Mouse (Mus musculus) heart, embryonic 12.5 days (tissue): Measurements from ENCODE around the gene Steap4. TPM values are rescaled to one million over a fixed set of nuclear protein-coding genes. Genes with fewer than 3 reads are reported as not detected.

Experiments used
- ATAC-seq: fragments of 200-750 bp; cut with Nextera tagmentation; 2 replicates; pipeline ENCODE4 v1.8.0; 2017; ENCODE audit warnings: moderate TSS enrichment, moderate library complexity; ENCODE audit not compliant: insufficient number of reproducible peaks, low FRiP score
- H3K27ac ChIP-seq: fragments of 300-500 bp; sonication (generic); 2 replicates; pipeline ENCODE4 v1.5.1; 2016; ENCODE audit warnings: mild to moderate bottlenecking, moderate library complexity; ENCODE audit not compliant: poor library complexity, severe bottlenecking
- H3K27me3 ChIP-seq: fragments of 300-500 bp; sonication (generic); replicated peaks from 2 replicates; pipeline ENCODE4 v1.6.1; 2016; ENCODE audit warnings: mild to moderate bottlenecking, moderate library complexity
- H3K36me3 ChIP-seq: fragments of 300-500 bp; sonication (generic); 2 replicates; pipeline ENCODE4 v1.6.1; 2016; ENCODE audit warnings: mild to moderate bottlenecking, moderate library complexity
- H3K4me1 ChIP-seq: fragments of 300-500 bp; sonication (generic); replicated peaks from 2 replicates; pipeline ENCODE4 v1.6.1; 2016; ENCODE audit warnings: mild to moderate bottlenecking
- H3K4me2 ChIP-seq: fragments of 300-500 bp; sonication (generic); 2 replicates; pipeline ENCODE4 v1.6.1; 2016; ENCODE audit warnings: mild to moderate bottlenecking, moderate library complexity
- H3K4me3 ChIP-seq: fragments of 300-500 bp; sonication (generic); 2 replicates; pipeline ENCODE4 v1.5.1; 2016; ENCODE audit warnings: mild to moderate bottlenecking
- H3K9ac ChIP-seq: fragments of 300-500 bp; sonication (generic); 2 replicates; pipeline ENCODE4 v1.6.1; 2016; ENCODE audit warnings: mild to moderate bottlenecking, moderate library complexity
- H3K9me3 ChIP-seq: fragments of 300-500 bp; sonication (generic); replicated peaks from 2 replicates; pipeline ENCODE4 v1.6.1; 2016; ENCODE audit warnings: mild to moderate bottlenecking, moderate library complexity
- WGBS: fragments of 180-500 bp; shearing (Covaris S2); methylation state at CpG from one replicate; pipeline ENCODE4 v1.1.7; 2016; 5-methylcytosine and 5-hydroxymethylcytosine counted together
- polyA plus RNA-seq: library from polyadenylated mRNA; unstranded; fragments of >200 nt; fragmentation: Nextera tagmentation; extraction: Ambion mirVana; gene quantifications from 2 replicates; pipeline ENCODE4 v1.2.1, GENCODE M21; 2016

Steap4 gene
- polyA plus RNA-seq, 1 experiment from 2014 or later = 0.11 TPM

DNA sequence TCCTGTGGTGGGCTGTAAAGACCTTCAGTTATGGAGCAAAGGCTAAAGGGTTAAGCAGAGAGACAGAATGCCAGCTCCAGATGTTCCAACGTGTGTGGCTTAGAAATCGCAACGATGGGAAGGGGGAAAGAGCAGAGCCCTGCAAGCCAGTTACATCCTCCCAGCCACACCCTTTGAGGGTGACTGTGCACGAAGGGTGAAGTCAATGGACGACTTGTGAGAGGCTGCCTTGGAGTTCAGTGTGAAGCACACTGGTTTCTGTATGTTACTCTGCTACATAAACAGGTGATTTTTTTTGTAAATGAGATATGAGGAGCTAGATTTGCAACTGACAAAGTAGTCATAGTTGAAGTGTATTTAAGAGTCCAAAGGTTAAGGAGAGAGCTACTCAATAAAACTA is 33.5 kb downstream of the Steap4 start:
- WGBS = 47% methylated on average over 5 of the region's 5 CpGs
- H3K27me3 ChIP-seq = no peaks in the 10 kb centered on the region
- H3K27ac ChIP-seq = no peak overlapping the region

DNA sequence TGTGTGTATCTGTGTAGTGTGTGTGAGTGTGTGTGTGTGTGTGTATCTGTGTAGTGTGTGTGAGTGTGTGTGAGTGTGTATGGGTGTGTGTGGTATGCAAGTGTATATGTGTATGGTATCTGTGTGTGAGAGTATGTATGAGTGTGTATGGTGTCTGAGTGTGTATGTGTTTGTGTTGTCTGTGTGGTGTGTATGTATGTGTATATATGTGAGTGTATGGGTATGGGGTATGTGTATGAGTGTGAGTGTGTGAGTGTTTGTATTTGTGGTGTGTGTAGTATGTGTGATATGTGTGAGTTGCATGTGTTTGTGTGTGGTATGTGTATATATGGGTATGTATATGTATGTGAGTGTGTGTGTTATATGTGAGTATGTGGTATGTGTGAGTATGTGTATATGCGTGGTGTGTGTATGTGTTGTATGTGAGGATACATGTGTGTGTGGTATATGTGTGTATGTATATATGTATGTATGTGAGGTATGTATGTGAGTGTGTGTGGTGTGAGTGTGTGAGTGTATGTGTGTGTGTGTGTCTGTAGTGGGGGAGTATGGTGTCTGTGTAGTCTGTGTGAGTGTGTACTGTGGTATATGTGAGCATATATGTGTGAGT is 35.1 kb downstream of the Steap4 start:
- H3K4me1 ChIP-seq = no peaks in the 10 kb centered on the region
- H3K4me3 ChIP-seq = no peak overlapping the region
- H3K9me3 ChIP-seq = no peaks in the 10 kb centered on the region
- H3K4me2 ChIP-seq = no peak overlapping the region
- ATAC-seq = no peak
- WGBS = 89% methylated on average over 1 of the region's 1 CpGs
- no peaks in the 10 kb centered on the region for H3K36me3 ChIP-seq
- H3K9ac ChIP-seq = no peak overlapping the region
- no peak overlapping the region for H3K27ac ChIP-seq
- no peaks in the 10 kb centered on the region for H3K27me3 ChIP-seq

More for the DNA sequence above, 33.5 kb downstream of the Steap4 start:
- Histone ChIP-seq H3K4me1 (no peaks in the 10 kb centered on the region), H3K4me3 (no peak overlapping the region), H3K9ac (no peak overlapping the region), H3K36me3 (no peaks in the 10 kb centered on the region), H3K9me3 (no peaks in the 10 kb centered on the region), H3K4me2 (no peak overlapping the region)
- no peak for ATAC-seq

DNA sequence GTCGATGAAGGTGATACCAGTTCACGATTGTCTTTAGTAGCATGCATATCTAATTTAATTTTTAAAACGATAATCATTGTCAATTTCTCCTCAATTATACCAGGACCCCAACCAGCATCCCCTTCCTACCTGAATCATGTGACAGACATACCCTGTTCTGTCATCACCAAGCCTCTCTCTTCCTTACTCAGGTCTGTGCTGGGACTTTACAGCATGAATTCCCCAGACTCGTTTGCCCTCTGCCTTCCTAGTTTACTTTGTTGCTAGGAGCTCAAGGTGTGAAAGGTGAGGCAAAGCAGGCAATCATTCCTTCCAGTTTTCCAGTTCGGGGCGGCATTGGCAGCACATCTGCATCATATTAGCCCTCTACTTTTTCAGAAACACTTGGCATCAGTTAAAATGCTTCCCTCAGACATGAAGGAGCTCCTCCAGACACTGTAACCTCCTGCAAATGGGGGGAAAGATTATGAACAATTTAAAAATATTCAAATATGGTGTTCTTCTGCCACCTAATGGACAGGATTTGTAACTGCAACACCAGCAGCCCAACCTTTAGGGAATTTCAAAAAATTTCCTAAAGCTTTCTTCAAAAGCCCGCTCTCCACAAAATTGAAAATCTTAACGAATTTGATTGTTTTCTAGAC is 36.3 kb downstream of the Steap4 start:
- WGBS = 48% methylated on average over 8 of the region's 8 CpGs

DNA sequence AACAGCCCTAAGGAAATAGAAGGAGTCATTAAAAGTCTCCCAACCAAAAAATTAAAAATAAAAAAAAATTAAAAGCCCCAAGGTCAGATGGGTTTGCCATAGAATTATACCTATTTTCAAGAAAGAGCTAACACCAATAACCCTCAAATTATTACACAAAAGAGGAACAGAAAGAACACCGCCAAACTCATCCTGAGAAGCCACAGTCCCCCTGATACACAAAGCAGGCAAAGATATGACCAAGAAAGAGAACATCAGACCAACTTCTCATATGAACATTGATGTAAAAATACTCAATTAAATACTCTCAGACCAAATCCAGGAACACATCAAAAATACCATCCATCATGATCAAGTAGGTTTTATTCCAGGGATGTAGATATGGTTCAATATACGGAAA is 36.8 kb downstream of the Steap4 start:
- ATAC-seq = no peak
- Histone ChIP-seq H3K36me3 (no peaks in the 10 kb centered on the region), H3K4me2 (no peak overlapping the region), H3K9ac (no peak overlapping the region), H3K4me1 (no peaks in the 10 kb centered on the region), H3K27ac (no peak overlapping the region), H3K27me3 (no peaks in the 10 kb centered on the region), H3K9me3 (no peaks in the 10 kb centered on the region), H3K4me3 (no peak overlapping the region)
- WGBS = 86% methylated on average over 2 of the region's 2 CpGs

More for the DNA sequence above, 36.3 kb downstream of the Steap4 start:
- ATAC-seq = no peak
- Histone ChIP-seq H3K9ac (no peak overlapping the region), H3K4me3 (no peak overlapping the region), H3K27ac (no peak overlapping the region), H3K36me3 (no peaks in the 10 kb centered on the region), H3K27me3 (no peaks in the 10 kb centered on the region), H3K4me2 (no peak overlapping the region), H3K4me1 (no peaks in the 10 kb centered on the region), H3K9me3 (no peaks in the 10 kb centered on the region)

DNA sequence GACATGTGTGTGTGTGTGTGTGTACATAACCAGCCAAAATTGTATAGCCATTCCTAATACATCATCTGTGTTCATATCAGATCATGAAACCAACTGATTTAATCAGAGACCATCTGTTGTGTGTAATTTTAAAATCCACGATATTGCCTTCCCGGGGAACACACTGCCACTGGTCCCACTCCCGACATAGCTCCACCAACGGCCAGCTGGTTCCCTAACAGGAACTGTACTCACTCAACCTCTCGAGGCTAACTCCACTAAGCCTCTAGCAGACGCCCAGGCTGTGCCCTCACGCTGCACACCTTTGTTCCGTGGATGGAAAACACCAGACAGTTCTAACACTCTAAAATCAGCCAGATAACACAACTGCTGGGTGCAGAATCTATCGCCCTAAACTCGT is 40.2 kb downstream of the Steap4 start:
- H3K27ac ChIP-seq = no peak overlapping the region
- H3K4me3 ChIP-seq = no peak overlapping the region
- no peak overlapping the region for H3K4me2 ChIP-seq
- H3K9me3 ChIP-seq = no peaks in the 10 kb centered on the region
- H3K27me3 ChIP-seq = no peaks in the 10 kb centered on the region
- WGBS = 74% methylated on average over 10 of the region's 10 CpGs
- no peaks in the 10 kb centered on the region for H3K4me1 ChIP-seq
- H3K36me3 ChIP-seq = no peaks in the 10 kb centered on the region
- no peak for ATAC-seq
- H3K9ac ChIP-seq = no peak overlapping the region

DNA sequence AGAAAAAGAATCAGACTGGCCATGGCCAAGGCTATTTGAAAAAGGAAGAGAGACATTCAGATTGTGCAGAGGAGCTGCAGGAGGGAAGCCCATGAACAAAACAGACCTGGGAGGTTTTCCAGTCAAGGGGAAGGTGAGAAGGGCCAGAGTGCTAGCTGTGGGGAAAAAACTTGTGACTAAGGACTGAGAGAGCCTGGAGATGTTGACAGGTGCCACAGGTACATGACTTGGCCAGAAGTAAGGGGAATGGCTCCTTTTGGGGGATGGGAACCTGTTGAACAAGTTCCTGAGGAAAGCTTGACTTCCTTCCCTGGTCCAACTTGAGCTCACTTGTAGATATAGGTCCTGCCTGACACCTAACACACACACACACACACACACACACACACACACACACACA is 42.6 kb downstream of the Steap4 start:
- no peak overlapping the region for H3K4me3 ChIP-seq
- ATAC-seq = no peak
- no peaks in the 10 kb centered on the region for H3K27me3 ChIP-seq

DNA sequence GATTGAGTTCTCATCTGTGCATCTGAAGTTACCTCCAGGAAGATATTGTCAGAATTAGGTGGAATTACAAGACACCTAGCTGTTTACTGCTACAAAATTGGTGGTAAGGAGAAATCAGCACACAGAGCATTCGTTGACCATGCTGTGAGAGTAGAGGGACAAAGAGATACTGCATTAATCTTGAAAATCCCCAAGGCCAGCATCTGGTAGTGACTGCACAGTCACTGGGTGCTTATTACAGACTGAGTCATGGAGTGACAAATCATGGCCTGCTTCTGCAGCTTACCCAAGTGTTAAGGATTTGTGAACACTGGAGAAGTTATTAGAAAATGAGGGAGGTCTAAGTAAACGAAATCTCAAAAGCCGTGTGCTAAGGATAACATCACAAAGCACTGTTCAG is 53.0 kb downstream of the Steap4 start:
- 67% methylated on average over 3 of the region's 3 CpGs for WGBS
- Histone ChIP-seq H3K4me2 (no peak overlapping the region), H3K9ac (no peak overlapping the region), H3K4me1 (no peaks in the 10 kb centered on the region), H3K36me3 (no peaks in the 10 kb centered on the region), H3K27ac (no peak overlapping the region), H3K27me3 (no peaks in the 10 kb centered on the region), H3K9me3 (peaks cover 13% of the 10 kb centered on the region; the same call in 1 of the 2 replicates), H3K4me3 (no peak overlapping the region)
- no peak for ATAC-seq

More for the DNA sequence above, 42.6 kb downstream of the Steap4 start:
- Histone ChIP-seq H3K27ac (no peak overlapping the region), H3K9ac (no peak overlapping the region), H3K36me3 (no peaks in the 10 kb centered on the region), H3K4me2 (no peak overlapping the region), H3K4me1 (no peaks in the 10 kb centered on the region), H3K9me3 (no peaks in the 10 kb centered on the region)

Other genes starting within 250 kb of the Steap4 start
- 242 and 247 TPM in 2 replicates for gene Sri, start 85.6 kb downstream of the Steap4 start, polyA plus RNA-seq